Mouse (Mus musculus) hematopoietic stem cell, adult 5-6 weeks (primary cell): ENCODE data around the gene 2310061I04Rik. TPM values are rescaled to one million over a fixed set of nuclear protein-coding genes. Genes with fewer than 3 reads are reported as not detected.

Experiments
- ATAC-seq, 2 experiments: fragments of 125-278 bp in 1 of 2; replicated peaks in 1 of 2; 2 replicates each; pipeline ENCODE4 v1.8.0; 2016 to 2017; ENCODE audit warnings: inconsistent platforms in 2 of 2, mild to moderate bottlenecking in 2 of 2, moderate number of reproducible peaks in 2 of 2, low read depth in 1 of 2, moderate TSS enrichment in 1 of 2; ENCODE audit not compliant: low FRiP score in 2 of 2, poor library complexity in 2 of 2, severe bottlenecking in 2 of 2, insufficient read depth in 1 of 2, low TSS enrichment in 1 of 2
- total RNA-seq: library from RNA; stranded (forward); fragments of 172-1452, 232-1000 nt; gene quantifications from 2 replicates; pipeline ENCODE4 v1.2.3, GENCODE M21; 2017

2310061I04Rik gene
- total RNA-seq, 1 experiment from 2014 or later = 17.4 TPM

DNA sequence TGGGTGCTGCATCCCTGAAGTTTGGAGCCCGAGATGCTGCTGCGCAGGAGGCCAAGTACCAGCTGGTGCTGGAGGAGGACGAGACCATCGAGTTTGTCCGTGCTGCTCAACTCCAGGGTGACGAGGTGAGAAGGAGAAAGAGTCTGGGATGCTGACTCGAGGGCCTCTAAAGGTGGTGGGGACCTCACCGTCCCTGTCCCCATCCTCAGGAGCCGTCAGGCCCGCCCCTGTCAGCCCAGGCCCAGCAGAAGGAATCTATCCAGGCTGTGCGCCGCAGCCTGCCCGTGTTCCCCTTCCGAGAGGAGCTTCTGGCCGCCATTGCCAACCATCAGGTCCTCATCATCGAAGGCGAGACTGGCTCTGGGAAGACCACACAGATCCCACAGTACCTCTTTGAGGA, 14.3 kb downstream of the 2310061I04Rik start:
- no peak for ATAC-seq

DNA sequence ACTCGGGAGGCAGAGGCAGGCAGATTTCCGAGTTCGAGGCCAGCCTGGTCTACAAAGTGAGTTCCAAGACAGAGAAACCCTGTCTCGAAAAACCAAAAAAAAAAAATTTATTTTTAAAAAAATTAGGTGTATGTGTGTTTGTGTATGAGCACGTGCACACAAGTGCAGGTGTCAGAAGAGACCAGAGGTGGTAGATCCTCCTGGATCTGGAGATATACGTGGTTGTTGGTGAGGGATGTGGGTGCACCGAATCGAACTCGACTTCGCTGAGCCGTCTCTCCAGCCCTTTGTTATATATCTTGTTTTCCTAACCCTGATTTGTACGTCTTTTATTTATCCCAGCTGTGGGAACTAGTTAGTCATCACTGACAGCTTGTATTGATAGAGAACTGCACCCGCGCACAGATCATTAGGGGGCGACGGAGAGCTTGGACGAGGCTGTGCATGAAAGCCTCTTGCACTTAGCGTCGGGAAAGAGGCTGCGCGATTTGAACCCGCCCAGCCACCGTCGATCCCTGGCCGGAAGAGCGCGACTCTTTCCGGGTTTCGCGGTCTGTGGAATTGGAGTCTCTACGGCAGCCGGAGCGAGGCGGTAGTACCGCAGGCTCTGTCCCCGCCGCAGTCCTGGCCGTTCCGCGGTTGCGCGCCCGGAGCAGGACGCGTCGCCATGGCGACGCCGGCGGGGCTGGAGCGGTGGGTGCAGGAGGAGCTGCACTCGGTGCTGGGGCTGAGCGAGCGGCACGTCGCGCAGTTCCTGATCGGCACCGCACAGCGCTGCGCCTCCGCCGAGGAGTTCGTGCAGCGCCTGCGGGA, 17.8 kb downstream of the 2310061I04Rik start, which contains the start of gene Dhx16:
TSS of gene Dhx16 (plus strand) at position 575 of the 813 bp plus-strand sequence.
- peak; percentile 91 to 94 for ATAC-seq

DNA sequence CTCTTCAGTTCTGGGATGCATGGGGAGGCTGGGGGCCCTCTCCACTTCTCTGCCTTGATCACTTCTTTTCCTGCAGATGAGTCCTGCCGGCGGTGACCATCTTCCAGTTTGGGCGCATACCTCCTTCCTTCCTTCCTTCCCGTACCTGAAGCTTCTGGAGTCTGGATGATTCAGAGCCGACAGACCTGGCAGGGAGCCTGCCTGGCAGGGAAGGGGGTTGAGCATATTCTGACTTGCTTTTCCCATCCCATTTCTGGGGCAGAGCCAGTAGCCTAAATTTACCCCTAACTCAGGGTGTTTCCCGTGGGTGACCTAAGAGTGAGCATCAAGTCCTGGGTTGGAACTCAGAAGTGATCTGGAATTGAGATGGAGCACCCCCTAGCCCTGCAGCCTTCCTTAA, 22.5 kb downstream of the 2310061I04Rik start:
- no peak for ATAC-seq

DNA sequence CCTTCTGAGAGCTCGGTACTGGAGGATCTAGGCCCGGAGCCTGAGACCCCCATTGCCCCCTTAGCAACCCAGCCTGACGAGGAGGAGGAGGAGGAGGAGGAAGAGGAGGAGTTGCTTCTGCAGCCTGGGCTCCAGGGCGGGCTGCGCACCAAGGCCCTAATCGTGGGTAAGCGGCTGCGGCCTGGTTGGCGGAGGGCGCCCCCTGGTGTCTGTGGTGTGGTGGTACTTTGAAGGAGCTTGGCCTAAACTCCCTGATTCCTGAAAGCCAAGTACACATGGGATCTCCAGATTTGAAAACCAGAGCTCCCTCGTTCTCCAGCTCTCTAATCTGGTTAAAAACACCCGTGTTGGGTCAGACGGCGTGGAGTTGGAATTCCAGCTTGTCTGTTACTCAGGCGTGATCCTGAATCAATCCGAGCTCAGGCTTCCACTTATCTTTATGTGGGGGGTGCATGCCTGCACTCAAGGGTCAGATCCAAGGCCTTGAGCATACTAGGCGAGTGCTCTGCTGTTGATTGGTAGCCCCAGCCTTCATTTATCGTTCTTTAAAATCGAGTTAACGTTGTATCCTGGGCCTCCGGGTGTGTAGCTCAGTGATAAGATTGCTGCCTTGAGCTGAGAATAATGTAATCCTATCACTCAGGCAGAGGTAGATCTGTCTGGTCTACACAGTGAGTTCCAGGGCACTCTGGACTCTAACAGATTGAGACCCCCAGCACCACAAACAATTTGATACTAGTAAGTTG, 23.3 kb downstream of the 2310061I04Rik start:
- ATAC-seq = 0 out of 4 replicates have a peak, but pooled peaks of 1 of the 2 experiments have one; percentile 33

DNA sequence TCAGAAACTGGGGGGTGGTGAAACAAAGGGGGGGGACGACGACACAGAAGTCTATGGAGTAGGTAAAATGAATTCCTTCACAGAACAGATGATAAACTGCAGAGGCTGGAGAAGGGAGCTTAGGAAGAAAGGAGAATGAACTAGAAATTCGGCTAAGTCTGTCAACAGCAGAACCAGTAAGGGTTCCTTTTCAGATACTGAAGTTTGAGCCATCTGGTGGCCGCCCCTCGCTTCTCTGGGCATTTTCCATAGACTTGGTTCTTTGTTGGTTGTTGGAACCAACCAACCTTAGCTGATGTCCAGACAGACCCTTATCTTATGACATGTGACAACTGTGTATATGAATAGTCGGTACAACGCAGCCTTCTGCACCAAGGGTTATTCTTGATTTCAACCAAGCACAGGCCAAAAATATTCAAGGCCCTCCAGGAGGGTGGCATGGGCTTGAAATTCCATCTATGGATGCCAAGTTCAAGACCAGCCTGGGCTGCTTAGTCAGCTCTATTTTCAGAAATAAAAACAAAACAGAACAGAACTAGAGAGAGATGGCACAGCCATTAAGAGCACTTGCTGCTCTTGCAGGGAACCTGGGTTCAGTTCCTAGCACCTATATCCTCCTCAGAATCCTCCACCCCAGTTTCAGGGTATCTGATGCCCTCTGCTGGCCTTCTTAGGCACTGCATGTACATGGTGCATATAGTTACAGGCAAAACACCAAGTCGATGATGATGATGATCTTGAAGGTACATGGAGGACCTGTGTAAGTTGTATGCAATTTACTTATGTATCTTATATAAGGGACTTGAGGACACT, 26.1 kb downstream of the 2310061I04Rik start:
- no peak for ATAC-seq

DNA sequence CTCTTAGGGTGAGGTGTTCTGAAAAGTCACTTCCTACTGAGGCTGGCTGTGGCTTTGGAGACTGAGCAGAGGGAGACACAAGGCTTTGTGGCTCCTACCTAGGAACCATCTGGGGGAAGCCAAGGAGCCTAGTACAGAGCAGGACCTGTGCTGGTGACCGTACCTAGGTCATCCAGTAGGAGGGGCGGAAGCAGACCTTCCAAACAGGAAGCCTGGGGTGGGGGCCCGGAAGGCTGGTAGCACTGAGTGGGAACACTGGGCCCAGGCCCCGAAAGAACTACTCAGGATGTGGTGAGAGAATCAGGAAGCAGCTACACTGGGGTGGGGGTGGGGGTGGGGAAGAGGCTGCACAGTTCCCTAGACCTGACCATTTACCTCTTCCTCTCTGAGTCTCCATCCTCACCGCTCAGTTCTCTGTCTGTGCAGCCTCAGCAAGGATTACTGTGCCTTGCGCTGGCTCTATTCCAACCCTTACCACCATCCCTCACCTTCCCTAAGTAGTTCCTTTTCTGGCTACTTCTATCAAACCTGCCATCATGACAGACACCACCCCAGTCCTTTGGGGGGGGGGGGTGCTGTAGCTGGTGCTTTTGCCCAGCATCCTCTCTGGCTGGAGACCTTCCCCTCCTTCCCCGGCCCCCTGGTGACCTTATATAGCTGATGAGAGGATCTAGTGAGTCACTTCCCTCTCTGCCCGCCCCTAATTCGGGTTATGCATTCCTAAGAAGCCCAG, 26.9 kb downstream of the 2310061I04Rik start:
- ATAC-seq = peak; percentile 75 to 76

DNA sequence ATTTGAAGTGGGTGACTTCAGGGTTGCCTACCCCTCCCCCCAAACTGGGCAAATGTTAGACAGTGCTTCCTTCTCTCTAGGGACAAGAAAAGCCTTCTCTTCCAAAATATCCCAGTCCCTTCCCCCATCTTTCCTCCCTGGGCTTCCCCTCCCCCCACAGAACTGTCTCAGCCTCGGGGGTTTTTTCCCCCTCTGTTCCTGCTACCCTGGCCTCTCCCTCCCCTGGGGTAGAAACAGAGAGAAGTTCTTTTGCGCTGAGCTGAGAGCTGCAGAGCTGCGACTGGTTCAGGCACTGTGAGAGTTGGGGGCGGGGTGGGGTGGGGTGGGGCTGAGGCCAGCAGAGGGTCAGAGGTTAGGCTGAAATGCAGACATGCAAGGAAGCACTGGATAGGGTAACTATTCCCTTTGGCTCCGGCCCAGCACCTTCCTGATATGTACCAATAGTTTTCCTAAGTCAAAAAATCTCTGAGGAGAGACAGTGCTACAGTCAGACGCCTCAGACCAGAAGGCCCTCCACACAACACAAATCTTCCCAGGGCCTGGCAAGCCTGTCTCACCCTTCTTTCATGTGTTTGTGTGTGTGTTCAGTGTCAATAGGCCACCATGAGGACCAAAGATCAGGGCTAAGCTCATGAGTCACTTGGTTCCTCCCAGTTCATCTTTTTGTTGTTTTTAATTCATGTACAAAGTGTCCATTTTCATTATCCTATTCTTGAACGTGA, 27.7 kb downstream of the 2310061I04Rik start:
- ATAC-seq = no peak

DNA sequence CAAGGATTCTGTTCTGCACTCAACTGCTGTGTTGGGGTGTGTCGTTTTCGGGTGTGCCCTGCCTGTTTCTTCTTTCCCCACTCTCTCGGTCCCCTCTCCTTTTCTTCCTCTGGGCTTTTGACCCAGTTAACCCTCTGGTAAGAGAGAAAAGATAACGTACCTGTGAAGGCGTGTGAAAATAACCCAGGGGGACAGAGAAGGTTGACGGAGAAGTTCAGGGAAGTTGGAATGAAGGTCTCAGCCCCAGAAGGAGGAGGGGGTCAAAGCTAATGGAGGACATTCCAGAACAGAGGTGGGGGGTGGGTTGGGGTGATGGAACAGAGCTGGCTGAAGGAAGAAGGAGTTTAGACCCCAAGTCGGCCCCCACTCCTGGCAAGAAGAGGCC, 28.3 kb downstream of the 2310061I04Rik start:
- no peak for ATAC-seq

DNA sequence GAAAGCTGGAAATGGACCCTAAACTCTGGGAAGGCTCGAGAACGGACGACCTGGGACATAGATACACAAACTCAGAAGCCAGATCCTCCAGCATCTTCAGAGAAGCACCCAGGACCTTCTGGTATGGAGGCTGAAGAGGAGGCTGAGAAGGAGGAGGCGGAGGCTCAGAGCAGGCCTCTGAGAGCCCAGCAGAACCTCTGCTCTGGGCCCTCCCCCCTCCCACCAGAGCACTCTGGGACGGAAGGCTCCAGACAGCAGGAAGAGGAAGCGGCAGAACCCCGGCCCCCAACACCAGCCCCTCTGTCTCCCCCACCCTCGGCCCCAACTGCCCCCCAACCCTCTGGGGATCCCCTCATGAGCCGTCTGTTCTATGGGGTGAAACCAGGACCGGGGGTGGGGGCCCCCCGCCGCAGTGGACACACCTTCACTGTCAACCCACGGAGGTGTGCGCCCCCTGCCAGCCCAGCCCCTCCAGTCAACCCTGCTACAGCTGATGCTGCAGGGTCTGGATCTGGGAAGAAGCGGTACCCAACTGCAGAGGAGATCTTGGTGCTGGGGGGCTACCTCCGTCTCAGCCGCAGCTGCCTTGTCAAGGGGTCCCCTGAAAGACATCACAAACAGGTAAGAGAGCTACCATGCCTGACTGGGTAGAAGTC, 28.9 kb downstream of the 2310061I04Rik start:
- ATAC-seq = 0 out of 4 replicates have a peak, but pooled peaks of 1 of the 2 experiments have one; percentile 4

DNA sequence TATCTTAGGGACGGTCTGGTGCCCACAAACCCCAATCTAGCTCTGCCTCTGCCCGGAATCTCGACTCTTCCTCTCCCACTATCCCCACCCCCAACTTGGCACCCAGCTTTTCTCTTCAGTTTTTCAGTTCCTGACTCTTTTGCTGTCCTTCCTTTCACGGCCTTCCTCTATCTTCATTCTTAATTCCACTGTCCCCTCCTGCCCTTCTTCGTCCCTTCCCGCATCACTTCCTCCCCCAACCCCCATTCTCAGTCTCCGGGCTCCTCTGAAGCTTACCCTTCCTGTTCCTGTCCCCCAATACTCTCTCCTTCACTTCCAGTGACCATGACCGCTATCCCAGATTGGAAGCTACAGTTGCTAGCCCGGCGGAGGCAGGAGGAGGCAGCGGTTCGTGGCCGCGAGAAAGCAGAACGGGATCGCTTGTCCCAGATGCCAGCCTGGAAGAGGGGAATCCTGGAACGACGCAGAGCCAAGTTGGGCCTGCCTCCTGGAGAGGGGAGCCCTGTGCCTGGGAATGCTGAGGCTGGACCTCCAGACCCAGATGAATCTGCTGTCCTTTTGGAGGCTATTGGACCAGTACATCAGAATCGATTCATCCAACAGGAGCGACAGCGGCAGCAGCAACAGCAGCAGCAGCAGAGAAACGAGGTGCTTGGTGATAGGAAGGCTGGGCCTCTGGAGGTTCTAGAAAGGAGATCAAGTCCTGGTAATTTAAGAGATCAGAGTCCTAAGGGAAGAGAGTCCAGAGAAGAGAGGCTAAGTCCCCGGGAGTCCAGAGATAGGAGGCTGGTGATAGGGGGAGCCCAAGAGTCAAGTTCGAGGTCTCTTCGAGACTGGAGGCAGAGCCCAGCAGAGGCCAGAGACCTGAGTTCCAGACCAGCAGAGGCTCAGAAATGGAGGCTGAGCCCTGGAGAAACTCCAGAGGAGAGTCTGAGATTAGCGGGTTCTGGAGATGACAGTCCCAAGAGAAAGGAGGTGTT, 30.0 kb downstream of the 2310061I04Rik start:
- ATAC-seq = no peak

DNA sequence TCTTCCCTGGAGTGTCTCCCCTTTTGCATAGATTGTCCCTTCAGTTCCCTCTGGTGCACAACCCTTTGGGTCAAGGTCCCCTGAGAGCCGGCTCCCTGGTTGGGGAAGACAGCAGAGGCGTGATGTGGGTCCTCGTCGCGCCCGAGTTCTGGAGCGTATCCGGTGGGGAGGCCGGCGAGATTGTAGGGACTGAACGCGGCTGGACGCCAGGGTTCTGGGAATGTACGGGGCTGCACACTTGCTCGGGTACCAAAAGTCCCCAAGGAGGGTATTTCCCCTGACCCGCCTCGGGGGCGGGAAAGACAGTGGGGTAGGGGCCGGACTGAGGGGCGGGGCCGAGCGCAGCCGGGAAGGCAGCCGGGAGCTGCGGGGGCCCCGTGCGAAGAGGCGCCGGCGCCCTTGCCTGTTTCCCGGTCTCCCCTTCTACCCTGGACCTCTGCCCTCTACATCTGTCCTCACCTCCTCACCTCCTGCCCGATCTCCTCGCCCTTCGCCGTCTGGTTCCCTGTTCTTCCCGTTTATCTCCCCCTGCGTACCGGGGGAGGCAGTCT, 30.9 kb downstream of the 2310061I04Rik start:
- ATAC-seq = no peak

DNA sequence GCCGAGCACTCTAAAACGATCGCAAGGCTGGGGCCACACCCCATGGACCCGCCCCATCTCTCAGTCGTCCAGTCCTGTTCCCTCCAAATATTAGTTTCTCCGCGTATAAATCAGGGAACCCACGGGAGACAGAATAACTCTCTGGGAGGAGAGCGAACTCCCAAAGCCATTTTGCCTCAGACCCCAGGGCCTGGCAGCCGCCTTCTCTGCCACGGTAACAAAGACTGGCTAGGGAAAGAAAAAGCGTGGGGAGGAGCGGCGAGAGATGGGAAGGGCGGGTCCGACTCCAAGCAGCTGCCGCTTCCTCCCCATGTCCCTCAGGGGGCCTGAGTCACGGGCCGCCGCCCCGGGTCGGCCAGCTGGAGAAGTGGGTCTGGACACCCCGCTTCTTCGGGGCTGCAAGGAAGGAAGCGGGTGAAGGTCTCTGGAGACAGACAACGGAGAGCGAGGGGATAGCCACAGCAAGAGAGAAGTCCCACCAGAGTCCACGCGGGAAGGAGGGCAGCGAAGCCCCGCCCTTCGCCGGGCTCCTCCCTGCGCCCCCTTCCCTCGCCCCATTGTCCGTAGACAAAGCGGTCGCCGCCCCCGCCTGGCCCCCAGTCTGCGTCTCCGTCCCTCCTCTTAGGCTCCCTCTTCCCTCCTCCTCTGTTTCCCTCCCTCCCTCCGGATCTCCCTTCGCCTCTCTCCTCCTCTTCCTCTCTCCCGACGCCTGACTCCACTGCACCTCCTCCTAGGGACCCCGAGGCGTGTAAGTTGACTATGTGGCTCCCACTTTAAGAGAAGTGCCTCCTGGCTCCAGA, 31.6 kb downstream of the 2310061I04Rik start, which contains the start of gene Ppp1r18:
TSS of gene Ppp1r18 (plus strand) at position 113 of the 800 bp plus-strand sequence.
- no peak for ATAC-seq

DNA sequence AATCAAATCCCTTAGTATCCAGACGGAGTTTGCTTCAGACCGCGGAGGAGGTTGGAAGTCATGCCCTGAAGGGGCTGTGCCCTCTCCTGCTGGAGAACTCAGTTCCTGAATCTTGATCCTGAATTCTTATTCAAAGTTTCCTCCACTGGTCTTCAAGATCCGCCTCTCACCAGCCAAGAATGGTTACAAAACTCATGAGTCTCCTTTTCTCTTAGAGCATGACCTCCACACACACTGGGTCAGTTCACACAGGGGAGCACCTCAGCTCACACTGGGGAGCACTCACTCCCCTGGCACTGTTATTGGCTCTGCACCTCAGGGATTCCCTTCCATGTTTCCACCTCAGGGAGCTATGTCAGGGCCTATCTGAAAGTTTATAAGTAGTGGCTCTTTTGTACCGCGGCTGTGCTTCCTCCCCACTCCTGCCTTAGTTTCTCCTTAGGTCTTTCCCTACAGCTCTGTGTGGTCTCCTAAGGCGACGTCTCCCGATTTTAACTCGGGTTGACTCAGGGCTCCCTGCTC, 32.3 kb downstream of the 2310061I04Rik start:
- no peak for ATAC-seq
